Mouse (Mus musculus): ENCODE measurements around the gene Chst12. TPM values are rescaled to one million over a fixed set of nuclear protein-coding genes. Genes with fewer than 3 reads are reported as not detected.

Gene Chst12
- polyA plus RNA-seq, 1 experiment from 2014 or later, result 17.5 TPM

GRCm38 (mm10) chr5:140521196-140521595, 15.8 kb downstream of the Chst12 start:
- Histone ChIP-seq H3K4me2 (no peak overlapping the region), H3K9ac (no peak overlapping the region), H3K27me3 (replicated peaks) (no peaks in the 10 kb centered on the region), H3K4me3 (no peak overlapping the region), H3K36me3 (peaks cover 38% of the 10 kb centered on the region), H3K27ac (replicated peaks) (no peak overlapping the region), H3K4me1 (peaks cover 23% of the 10 kb centered on the region), H3K9me3 (0 out of 2 replicates have a peak, but pooled peaks cover 4% of the 10 kb centered on the region)
- ATAC-seq (ENCODE audit: extremely low read depth, insufficient number of reproducible peaks, low FRiP score, low TSS enrichment), result no peak
- 74% methylated on average over 1 of the region's 1 CpGs for whole genome bisulfite sequencing

GRCm38 (mm10) chr5:140526754-140527153, 21.4 kb downstream of the Chst12 start:
- H3K4me3 ChIP-seq, result no peak overlapping the region
- no peak overlapping the region for H3K4me2 ChIP-seq
- H3K27ac ChIP-seq (replicated peaks), result no peak overlapping the region
- no peak overlapping the region for H3K9ac ChIP-seq
- peaks cover 62% of the 10 kb centered on the region for H3K36me3 ChIP-seq
- no peak for ATAC-seq (ENCODE audit: extremely low read depth, insufficient number of reproducible peaks, low FRiP score, low TSS enrichment)
- H3K4me1 ChIP-seq, result no peaks in the 10 kb centered on the region
- 90% methylated on average over 2 of the region's 2 CpGs for WGBS
- H3K9me3 ChIP-seq, result 0 out of 2 replicates have a peak, but pooled peaks cover 4% of the 10 kb centered on the region
- no peaks in the 10 kb centered on the region for H3K27me3 ChIP-seq (replicated peaks)

- Histone ChIP-seq H3K9ac (no peak overlapping the region), H3K27me3 (replicated peaks) (0 out of 2 replicates have a peak, but pooled peaks cover under 1% of the 10 kb centered on the region), H3K4me2 (no peak overlapping the region), H3K27ac (replicated peaks) (no peak overlapping the region), H3K4me3 (no peak overlapping the region), H3K36me3 (no peaks in the 10 kb centered on the region), H3K9me3 (no peaks in the 10 kb centered on the region), H3K4me1 (peaks cover 7% of the 10 kb centered on the region)
- ATAC-seq (ENCODE audit: extremely low read depth, insufficient number of reproducible peaks, low FRiP score, low TSS enrichment), result no peak
- WGBS, result 71% methylated on average over 13 of the region's 13 CpGs
Observed at GRCm38 (mm10) chr5:140538111-140538683, 32.8 kb downstream of the Chst12 start.

- ATAC-seq (ENCODE audit: extremely low read depth, insufficient number of reproducible peaks, low FRiP score, low TSS enrichment), result no peak
- WGBS, result 13% methylated on average over 8 of the region's 8 CpGs
- Histone ChIP-seq H3K36me3 (no peaks in the 10 kb centered on the region), H3K9ac (no peak overlapping the region), H3K27ac (replicated peaks) (no peak overlapping the region), H3K4me3 (no peak overlapping the region), H3K4me1 (peaks cover 7% of the 10 kb centered on the region), H3K27me3 (replicated peaks) (0 out of 2 replicates have a peak, but pooled peaks cover 2% of the 10 kb centered on the region), H3K4me2 (no peak overlapping the region), H3K9me3 (no peaks in the 10 kb centered on the region)
Observed at GRCm38 (mm10) chr5:140540106-140540505, 34.8 kb downstream of the Chst12 start.

- Histone ChIP-seq H3K27ac (replicated peaks) (no peak overlapping the region), H3K9ac (no peak overlapping the region), H3K9me3 (no peaks in the 10 kb centered on the region), H3K27me3 (replicated peaks) (0 out of 2 replicates have a peak, but pooled peaks cover 2% of the 10 kb centered on the region), H3K4me2 (no peak overlapping the region), H3K4me1 (no peaks in the 10 kb centered on the region), H3K36me3 (no peaks in the 10 kb centered on the region), H3K4me3 (no peak overlapping the region)
- ATAC-seq (ENCODE audit: extremely low read depth, insufficient number of reproducible peaks, low FRiP score, low TSS enrichment), result no peak
- 72% methylated on average over 9 of the region's 9 CpGs for WGBS
Observed at GRCm38 (mm10) chr5:140542811-140543575, 37.6 kb downstream of the Chst12 start.

- no peaks in the 10 kb centered on the region for H3K9me3 ChIP-seq
- H3K27me3 ChIP-seq (replicated peaks), result 0 out of 2 replicates have a peak, but pooled peaks cover 2% of the 10 kb centered on the region
- no peak overlapping the region for H3K4me3 ChIP-seq
- H3K4me2 ChIP-seq, result no peak overlapping the region
- WGBS, result 48% methylated on average over 6 of the region's 6 CpGs
- no peak overlapping the region for H3K27ac ChIP-seq (replicated peaks)
- no peak overlapping the region for H3K9ac ChIP-seq
- H3K36me3 ChIP-seq, result no peaks in the 10 kb centered on the region
- peaks cover 10% of the 10 kb centered on the region; the same call in 1 of the 2 replicates for H3K4me1 ChIP-seq
- ATAC-seq (ENCODE audit: extremely low read depth, insufficient number of reproducible peaks, low FRiP score, low TSS enrichment), result no peak
Observed at GRCm38 (mm10) chr5:140545651-140546050, 40.3 kb downstream of the Chst12 start.

- H3K4me1 ChIP-seq, result peaks cover 10% of the 10 kb centered on the region; the same call in 1 of the 2 replicates
- H3K27ac ChIP-seq (replicated peaks), result no peak overlapping the region
- no peaks in the 10 kb centered on the region for H3K9me3 ChIP-seq
- 80% methylated on average over 19 of the region's 19 CpGs for WGBS
- no peak overlapping the region for H3K4me2 ChIP-seq
- H3K36me3 ChIP-seq, result no peaks in the 10 kb centered on the region
- H3K27me3 ChIP-seq (replicated peaks), result 0 out of 2 replicates have a peak, but pooled peaks cover 2% of the 10 kb centered on the region
- ATAC-seq (ENCODE audit: extremely low read depth, insufficient number of reproducible peaks, low FRiP score, low TSS enrichment), result no peak
- H3K4me3 ChIP-seq, result no peak overlapping the region
- no peak overlapping the region for H3K9ac ChIP-seq
Observed at GRCm38 (mm10) chr5:140546332-140546731, 41.0 kb downstream of the Chst12 start.

GRCm38 (mm10) chr5:140549306-140550047, 44.1 kb downstream of the Chst12 start:
- peaks cover 4% of the 10 kb centered on the region; the same call in 1 of the 2 replicates for H3K27me3 ChIP-seq (replicated peaks)
- H3K36me3 ChIP-seq, result no peaks in the 10 kb centered on the region
- H3K9ac ChIP-seq, result peak overlapping the region; percentile 44; the same call in 1 of the 2 replicates
- H3K9me3 ChIP-seq, result no peaks in the 10 kb centered on the region
- peaks cover 10% of the 10 kb centered on the region; the same call in 1 of the 2 replicates for H3K4me1 ChIP-seq
- no peak overlapping the region for H3K4me3 ChIP-seq
- ATAC-seq (ENCODE audit: extremely low read depth, insufficient number of reproducible peaks, low FRiP score, low TSS enrichment), result no peak
- 33% methylated on average over 17 of the region's 17 CpGs for WGBS
- no peak overlapping the region for H3K27ac ChIP-seq (replicated peaks)
- H3K4me2 ChIP-seq, result peak overlapping the region; percentile 49

GRCm38 (mm10) chr5:140553719-140554118, 48.4 kb downstream of the Chst12 start:
- Histone ChIP-seq H3K4me1 (peaks cover 10% of the 10 kb centered on the region; the same call in 1 of the 2 replicates), H3K27ac (replicated peaks) (no peak overlapping the region), H3K9me3 (no peaks in the 10 kb centered on the region), H3K36me3 (no peaks in the 10 kb centered on the region), H3K9ac (no peak overlapping the region), H3K4me2 (no peak overlapping the region), H3K27me3 (replicated peaks) (peaks cover 4% of the 10 kb centered on the region; the same call in 1 of the 2 replicates), H3K4me3 (no peak overlapping the region)
- ATAC-seq (ENCODE audit: extremely low read depth, insufficient number of reproducible peaks, low FRiP score, low TSS enrichment), result no peak
- WGBS, result 80% methylated on average over 7 of the region's 7 CpGs

- WGBS, result 56% methylated on average over 3 of the region's 3 CpGs
- ATAC-seq (ENCODE audit: extremely low read depth, insufficient number of reproducible peaks, low FRiP score, low TSS enrichment), result no peak
- Histone ChIP-seq H3K27me3 (replicated peaks) (peaks cover 4% of the 10 kb centered on the region; the same call in 1 of the 2 replicates), H3K4me2 (no peak overlapping the region), H3K27ac (replicated peaks) (no peak overlapping the region), H3K4me1 (no peaks in the 10 kb centered on the region), H3K9me3 (no peaks in the 10 kb centered on the region), H3K36me3 (no peaks in the 10 kb centered on the region), H3K9ac (no peak overlapping the region), H3K4me3 (no peak overlapping the region)
Observed at GRCm38 (mm10) chr5:140556859-140557258, 51.5 kb downstream of the Chst12 start.

- Histone ChIP-seq H3K4me1 (peaks cover 14% of the 10 kb centered on the region), H3K36me3 (no peaks in the 10 kb centered on the region), H3K4me3 (no peak overlapping the region), H3K27ac (replicated peaks) (no peak overlapping the region), H3K9me3 (no peaks in the 10 kb centered on the region), H3K27me3 (replicated peaks) (peaks cover 12% of the 10 kb centered on the region), H3K4me2 (no peak overlapping the region), H3K9ac (no peak overlapping the region)
- ATAC-seq (ENCODE audit: extremely low read depth, insufficient number of reproducible peaks, low FRiP score, low TSS enrichment), result no peak
- 70% methylated on average over 9 of the region's 9 CpGs for WGBS
Observed at GRCm38 (mm10) chr5:140562601-140563000, 57.3 kb downstream of the Chst12 start.
